Mouse (Mus musculus) heart, embryonic 16.5 days (tissue): ENCODE measurements around the gene Dennd4a. TPM values are rescaled to one million over a fixed set of nuclear protein-coding genes. Genes with fewer than 3 reads are reported as not detected.

Source experiments
- ATAC-seq: fragments of 200-750 bp; cut with Nextera tagmentation; replicated peaks from 2 replicates; pipeline ENCODE4 v1.8.0; 2017; ENCODE audit warnings: moderate number of reproducible peaks; ENCODE audit not compliant: insufficient read depth, low FRiP score; ENCODE audit errors: extremely low read depth
- H3K27ac ChIP-seq: fragments of 300-500 bp; sonication (generic); 2 replicates; pipeline ENCODE4 v1.5.1; 2014; ENCODE audit warnings: mild to moderate bottlenecking, low read length, control low read depth, moderate library complexity
- H3K27me3 ChIP-seq: fragments of 300-500 bp; sonication (generic); 2 replicates; pipeline ENCODE4 v1.6.1; 2014; ENCODE audit warnings: low read length, mixed read lengths; ENCODE audit not compliant: control insufficient read depth, insufficient read depth
- H3K36me3 ChIP-seq: fragments of 300-500 bp; sonication (generic); 2 replicates; pipeline ENCODE4 v1.6.1; 2014; ENCODE audit not compliant: control insufficient read depth, insufficient read depth
- H3K4me1 ChIP-seq: fragments of 300-500 bp; sonication (generic); 2 replicates; pipeline ENCODE4 v1.6.1; 2014; ENCODE audit warnings: low read length, mixed read lengths; ENCODE audit not compliant: control insufficient read depth, insufficient read depth
- H3K4me2 ChIP-seq: fragments of 300-500 bp; sonication (generic); 2 replicates; pipeline ENCODE4 v1.6.1; 2014; ENCODE audit warnings: low read depth, mild to moderate bottlenecking, control low read depth, low read length
- H3K4me3 ChIP-seq: fragments of 300-500 bp; sonication (generic); 2 replicates; pipeline ENCODE4 v1.5.1; 2014; ENCODE audit warnings: mild to moderate bottlenecking, control low read depth, low read length
- H3K9ac ChIP-seq: fragments of 300-500 bp; sonication (generic); 2 replicates; pipeline ENCODE4 v1.6.1; 2014; ENCODE audit warnings: low read length, control low read depth
- H3K9me3 ChIP-seq: fragments of 300-500 bp; sonication (generic); replicated peaks from 2 replicates; pipeline ENCODE4 v1.6.1; 2016; ENCODE audit warnings: low read length; ENCODE audit not compliant: control insufficient read depth
- WGBS: fragments of 180-500 bp; shearing (Covaris S2); extraction: QIAGEN DNeasy Blood & Tissue Kit; methylation state at CpG from one replicate; pipeline ENCODE4 v1.1.7; 2014; 5-methylcytosine and 5-hydroxymethylcytosine counted together
- polyA plus RNA-seq: library from polyadenylated mRNA; unstranded; fragments of >200 nt; fragmentation: Nextera tagmentation; extraction: Ambion mirVana; gene quantifications from 2 replicates; pipeline ENCODE4 v1.2.1, GENCODE M21; 2015

The Dennd4a gene
- polyA plus RNA-seq, 1 experiment from 2014 or later: 6.0 TPM

GRCm38 (mm10) chr9:64773936-64774335 lies 37.2 kb upstream of the Dennd4a start:
- H3K4me1 ChIP-seq: peaks cover 18% of the 10 kb centered on the region
- no peaks in the 10 kb centered on the region for H3K9me3 ChIP-seq
- H3K4me3 ChIP-seq: no peak overlapping the region
- no peaks in the 10 kb centered on the region for H3K27me3 ChIP-seq
- peak overlapping the region; percentile 59 for H3K27ac ChIP-seq
- no peak overlapping the region for H3K4me2 ChIP-seq
- WGBS: 59% methylated on average over 4 of the region's 4 CpGs
- H3K9ac ChIP-seq: no peak overlapping the region
- no peaks in the 10 kb centered on the region for H3K36me3 ChIP-seq
- ATAC-seq: no peak

- 30% methylated on average over 5 of the region's 5 CpGs for WGBS
- H3K9ac ChIP-seq: no peak overlapping the region
- H3K4me2 ChIP-seq: no peak overlapping the region
- no peaks in the 10 kb centered on the region for H3K36me3 ChIP-seq
- H3K9me3 ChIP-seq: no peaks in the 10 kb centered on the region
- peaks cover 18% of the 10 kb centered on the region for H3K4me1 ChIP-seq
- ATAC-seq: peak; percentile 42
- no peaks in the 10 kb centered on the region for H3K27me3 ChIP-seq
- H3K27ac ChIP-seq: peak overlapping the region; percentile 59
- H3K4me3 ChIP-seq: no peak overlapping the region
Measured at GRCm38 (mm10) chr9:64774411-64774811, 36.7 kb upstream of the Dennd4a start.

- Histone ChIP-seq H3K9me3 (no peaks in the 10 kb centered on the region), H3K4me2 (no peak overlapping the region), H3K9ac (no peak overlapping the region), H3K4me3 (no peak overlapping the region), H3K27ac (peak overlapping the region; percentile 59), H3K36me3 (no peaks in the 10 kb centered on the region), H3K27me3 (no peaks in the 10 kb centered on the region), H3K4me1 (peaks cover 18% of the 10 kb centered on the region)
- WGBS: 67% methylated on average over 2 of the region's 2 CpGs
- ATAC-seq: no peak
Measured at GRCm38 (mm10) chr9:64774883-64775282, 36.3 kb upstream of the Dennd4a start.

- Histone ChIP-seq H3K4me2 (no peak overlapping the region), H3K4me1 (peaks cover 18% of the 10 kb centered on the region), H3K36me3 (no peaks in the 10 kb centered on the region), H3K4me3 (no peak overlapping the region), H3K9ac (no peak overlapping the region), H3K27ac (peak overlapping the region; percentile 59), H3K27me3 (no peaks in the 10 kb centered on the region), H3K9me3 (no peaks in the 10 kb centered on the region)
- ATAC-seq: no peak
- 59% methylated on average over 4 of the region's 4 CpGs for WGBS
Measured at GRCm38 (mm10) chr9:64775491-64775890, 35.6 kb upstream of the Dennd4a start.

- Histone ChIP-seq H3K27ac (no peak overlapping the region; the same call in 1 of the 2 replicates), H3K4me1 (peaks cover 14% of the 10 kb centered on the region), H3K9ac (no peak overlapping the region), H3K27me3 (no peaks in the 10 kb centered on the region), H3K36me3 (no peaks in the 10 kb centered on the region), H3K4me3 (no peak overlapping the region), H3K4me2 (no peak overlapping the region), H3K9me3 (no peaks in the 10 kb centered on the region)
- 67% methylated on average over 4 of the region's 4 CpGs for WGBS
- ATAC-seq: peak; percentile 57
Measured at GRCm38 (mm10) chr9:64777441-64777987, 33.6 kb upstream of the Dennd4a start.

- H3K9ac ChIP-seq: no peak overlapping the region
- WGBS: 79% methylated on average over 1 of the region's 1 CpGs
- H3K27me3 ChIP-seq: no peaks in the 10 kb centered on the region
- peaks cover 14% of the 10 kb centered on the region for H3K4me1 ChIP-seq
- ATAC-seq: no peak
- no peak overlapping the region for H3K4me2 ChIP-seq
- H3K36me3 ChIP-seq: no peaks in the 10 kb centered on the region
- no peak overlapping the region for H3K27ac ChIP-seq
- H3K9me3 ChIP-seq: no peaks in the 10 kb centered on the region
- H3K4me3 ChIP-seq: no peak overlapping the region
Measured at GRCm38 (mm10) chr9:64778151-64778550, 33.0 kb upstream of the Dennd4a start.

- H3K4me2 ChIP-seq: no peak overlapping the region
- no peak for ATAC-seq
- H3K27ac ChIP-seq: no peak overlapping the region
- H3K4me3 ChIP-seq: no peak overlapping the region
- H3K4me1 ChIP-seq: peaks cover 5% of the 10 kb centered on the region; the same call in 1 of the 2 replicates
- WGBS: 41% methylated on average over 7 of the region's 7 CpGs
- H3K36me3 ChIP-seq: no peaks in the 10 kb centered on the region
- H3K9ac ChIP-seq: no peak overlapping the region
- no peaks in the 10 kb centered on the region for H3K9me3 ChIP-seq
- no peaks in the 10 kb centered on the region for H3K27me3 ChIP-seq
Measured at GRCm38 (mm10) chr9:64779628-64780027, 31.5 kb upstream of the Dennd4a start.

- H3K4me1 ChIP-seq: no peaks in the 10 kb centered on the region
- no peak overlapping the region for H3K4me3 ChIP-seq
- H3K4me2 ChIP-seq: no peak overlapping the region
- no peak overlapping the region for H3K9ac ChIP-seq
- H3K27me3 ChIP-seq: no peaks in the 10 kb centered on the region
- no peak for ATAC-seq
- no peak overlapping the region for H3K27ac ChIP-seq
- WGBS: 82% methylated on average over 7 of the region's 7 CpGs
- no peaks in the 10 kb centered on the region for H3K36me3 ChIP-seq
- no peaks in the 10 kb centered on the region for H3K9me3 ChIP-seq
Measured at GRCm38 (mm10) chr9:64783511-64783910, 27.6 kb upstream of the Dennd4a start.

- no peaks in the 10 kb centered on the region for H3K27me3 ChIP-seq
- H3K9ac ChIP-seq: no peak overlapping the region
- H3K9me3 ChIP-seq: no peaks in the 10 kb centered on the region
- no peak overlapping the region for H3K4me2 ChIP-seq
- H3K27ac ChIP-seq: no peak overlapping the region
- 29% methylated on average over 4 of the region's 4 CpGs for WGBS
- ATAC-seq: no peak
- no peaks in the 10 kb centered on the region for H3K4me1 ChIP-seq
- no peaks in the 10 kb centered on the region for H3K36me3 ChIP-seq
- H3K4me3 ChIP-seq: no peak overlapping the region
Measured at GRCm38 (mm10) chr9:64784841-64785240, 26.3 kb upstream of the Dennd4a start.
